Mouse (Mus musculus) forebrain, postnatal 0 days (tissue): Measurements from ENCODE around the gene Olfr593. TPM values are rescaled to one million over a fixed set of nuclear protein-coding genes. Genes with fewer than 3 reads are reported as not detected.
"Not testable (repeated sequence)": the region's sequence is repeated elsewhere in the genome, so short reads cannot be mapped to it uniquely, and the experiment has no call there.

Experiments used
- ATAC-seq: fragments of 200-750 bp; cut with Nextera tagmentation; 2 replicates; pipeline ENCODE4 v1.8.0; 2017; ENCODE audit warnings: mild to moderate bottlenecking, moderate library complexity
- DNase-seq: peaks from one replicate; pipeline ENCODE4 v3.0.0-alpha.2; 2015
- H3K27ac ChIP-seq: fragments of 300-500 bp; sonication (generic); 2 replicates; pipeline ENCODE4 v1.5.1; 2014; ENCODE audit warnings: low read depth, mild to moderate bottlenecking, antibody characterized with exemption, low read length, moderate library complexity, mixed read lengths
- H3K27me3 ChIP-seq: fragments of 300-500 bp; sonication (generic); 2 replicates; pipeline ENCODE4 v1.6.1; 2014; ENCODE audit warnings: mild to moderate bottlenecking, low read length, mixed read lengths; ENCODE audit not compliant: insufficient read depth
- H3K36me3 ChIP-seq: fragments of 300-500 bp; sonication (generic); 2 replicates; pipeline ENCODE4 v1.6.1; 2014; ENCODE audit warnings: mild to moderate bottlenecking, moderate library complexity; ENCODE audit not compliant: insufficient read depth
- H3K4me1 ChIP-seq: fragments of 300-500 bp; sonication (generic); 2 replicates; pipeline ENCODE4 v1.6.1; 2014; ENCODE audit warnings: antibody characterized with exemption; ENCODE audit not compliant: insufficient read depth
- H3K4me2 ChIP-seq: fragments of 300-500 bp; sonication (generic); 2 replicates; pipeline ENCODE4 v1.6.1; 2014; ENCODE audit warnings: low read depth, mild to moderate bottlenecking, moderate library complexity
- H3K4me3 ChIP-seq: fragments of 300-500 bp; sonication (generic); 2 replicates; pipeline ENCODE4 v1.5.1; 2014; ENCODE audit warnings: low read depth, low read length, mixed read lengths
- H3K9ac ChIP-seq: fragments of 300-500 bp; sonication (generic); 2 replicates; pipeline ENCODE4 v1.6.1; 2014; ENCODE audit warnings: mild to moderate bottlenecking
- H3K9me3 ChIP-seq: fragments of 300-500 bp; sonication (generic); 2 replicates; pipeline ENCODE4 v1.6.1; 2016; ENCODE audit warnings: low read length
- CTCF ChIP-seq: sonication (generic); IDR thresholded peaks from 2 replicates; pipeline ENCODE4 v1.5.1; 2016; ENCODE audit warnings: antibody characterized with exemption, control low read depth, low read depth
- WGBS: fragments of 180-500 bp; shearing (Covaris S2); extraction: QIAGEN DNeasy Blood & Tissue Kit; methylation state at CpG from one replicate; pipeline ENCODE4 v1.1.7; 2014; 5-methylcytosine and 5-hydroxymethylcytosine counted together
- microRNA-seq, 2 experiments: library from miRNA; unstranded; fragments of <30 nt; microRNA quantifications; one replicate each; pipeline ENCODE4; 2016
- polyA plus RNA-seq: library from polyadenylated mRNA; unstranded; fragments of >200 nt; fragmentation: Nextera tagmentation; extraction: Ambion mirVana; gene quantifications from 2 replicates; pipeline ENCODE4 v1.2.1, GENCODE M21; 2015
- total RNA-seq: library from RNA; depleted of rRNA; stranded (reverse); fragments of >200 nt; gene quantifications from 2 replicates; pipeline ENCODE4 v1.2.3, GENCODE M21; 2014; rRNA removed

The Olfr593 gene
- total RNA-seq (not detected in 2 replicates), polyA plus RNA-seq (not detected in 2 replicates)

DNA sequence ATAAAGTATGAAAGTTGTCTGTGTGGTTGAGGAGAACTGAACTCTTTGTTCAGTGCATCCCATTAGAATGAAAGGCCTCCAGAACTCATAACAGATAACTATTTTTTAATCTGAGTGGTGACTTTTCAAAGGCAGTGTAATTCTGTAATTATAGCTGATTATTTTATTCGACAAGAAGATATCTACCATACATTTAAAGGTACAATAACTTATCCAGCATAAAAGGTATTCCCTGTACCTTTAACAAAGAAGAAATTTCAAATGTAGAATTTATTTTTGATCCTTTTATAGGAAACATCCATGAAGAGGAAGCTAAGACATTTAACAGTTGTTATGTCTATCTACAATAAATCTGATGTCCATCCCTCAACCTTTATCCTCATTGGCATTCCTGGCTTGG lies at the start of gene Olfr593:
Olfr593 (plus strand) TSS at position 301 of the 400 bp plus-strand sequence.
- Histone ChIP-seq H3K4me3 (no peak within 1 kb of the TSS), H3K4me2 (no peak within 1 kb of the TSS), H3K9me3 (no peaks in the 10 kb centered on the region), H3K36me3 (no peaks in the 10 kb centered on the region), H3K27me3 (no peaks in the 10 kb centered on the region), H3K27ac (no peak within 1 kb of the TSS), H3K4me1 (no peaks in the 10 kb centered on the region), H3K9ac (no peak within 1 kb of the TSS)
- WGBS = 69% methylated on average over 1 of the region's 1 CpGs
- TF ChIP-seq CTCF = no peak
- DNase-seq (no peak), ATAC-seq (no peak)

DNA sequence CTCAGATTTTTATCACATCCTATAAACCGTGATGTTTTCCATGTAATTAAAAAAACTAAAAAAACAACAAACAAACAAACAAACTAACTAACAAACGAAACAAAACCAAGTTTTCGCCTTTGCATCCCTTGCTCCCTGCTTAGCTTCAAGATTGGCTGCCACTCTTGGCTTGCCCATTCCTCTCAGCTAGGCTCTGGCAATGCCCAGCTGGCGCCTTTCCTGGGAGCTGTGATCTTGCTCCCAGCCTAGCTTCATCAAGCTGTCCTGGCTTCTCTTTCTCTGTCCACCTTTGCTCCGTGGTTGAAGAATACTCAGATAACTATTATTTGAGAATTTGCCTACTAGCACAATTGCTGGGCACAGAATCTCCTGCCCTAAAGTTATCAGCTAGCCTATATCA lies 42.0 kb upstream of the Olfr593 start:
- Histone ChIP-seq H3K9me3 (no peaks in the 10 kb centered on the region), H3K9ac (no peak overlapping the region), H3K4me2 (no peak overlapping the region), H3K4me1 (no peaks in the 10 kb centered on the region), H3K4me3 (no peak overlapping the region), H3K36me3 (no peaks in the 10 kb centered on the region), H3K27me3 (no peaks in the 10 kb centered on the region), H3K27ac (no peak overlapping the region)
- ATAC-seq (no peak), DNase-seq (no peak)
- 79% methylated on average over 5 of the region's 5 CpGs for WGBS
- no peak for TF ChIP-seq CTCF

DNA sequence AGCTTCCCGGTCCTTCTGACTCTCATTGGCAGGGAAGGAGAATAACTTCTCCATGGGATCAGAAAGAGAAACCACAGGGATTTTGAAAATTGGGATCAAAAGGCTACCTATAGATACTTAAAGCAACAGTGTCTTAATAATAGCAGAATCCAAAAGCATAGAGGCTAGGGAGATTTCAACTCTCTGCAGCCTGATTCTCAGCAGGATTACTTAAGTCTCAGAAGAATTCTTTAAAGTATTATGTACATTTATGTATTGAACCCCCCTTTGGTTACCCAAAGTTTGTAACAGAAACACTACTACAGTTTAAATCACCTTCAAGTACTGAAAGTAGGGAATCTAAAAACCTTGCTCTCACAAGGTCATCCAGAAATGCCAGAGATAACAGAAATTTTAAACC lies 33.4 kb upstream of the Olfr593 start, which contains the start of gene Olfr591:
Olfr591 (minus strand) TSS at position 101 of the 400 bp plus-strand sequence.
- Histone ChIP-seq H3K9me3 (0 out of 2 replicates have a peak, but pooled peaks cover 5% of the 10 kb centered on the region), H3K27ac (no peak within 1 kb of the TSS), H3K4me3 (no peak within 1 kb of the TSS), H3K4me2 (no peak within 1 kb of the TSS), H3K27me3 (no peaks in the 10 kb centered on the region), H3K9ac (no peak within 1 kb of the TSS), H3K4me1 (no peaks in the 10 kb centered on the region), H3K36me3 (no peaks in the 10 kb centered on the region)
- no peak for TF ChIP-seq CTCF
- ATAC-seq (no peak), DNase-seq (no peak)
- WGBS = 70% methylated on average over 1 of the region's 1 CpGs

- not testable (repeated sequence) for H3K4me2 ChIP-seq, H3K27ac ChIP-seq, H3K27me3 ChIP-seq, H3K9me3 ChIP-seq, H3K36me3 ChIP-seq, DNase-seq, ATAC-seq, H3K4me1 ChIP-seq, H3K9ac ChIP-seq, H3K4me3 ChIP-seq
- WGBS = 76% methylated on average over 1 of the region's 1 CpGs
These were observed 27.2 kb upstream of the Olfr593 start, which contains the start of gene Olfr592 for GRCm38 (mm10) chr7:103184503-103184902. Olfr592 (plus strand) TSS chr7:103184803.

DNA sequence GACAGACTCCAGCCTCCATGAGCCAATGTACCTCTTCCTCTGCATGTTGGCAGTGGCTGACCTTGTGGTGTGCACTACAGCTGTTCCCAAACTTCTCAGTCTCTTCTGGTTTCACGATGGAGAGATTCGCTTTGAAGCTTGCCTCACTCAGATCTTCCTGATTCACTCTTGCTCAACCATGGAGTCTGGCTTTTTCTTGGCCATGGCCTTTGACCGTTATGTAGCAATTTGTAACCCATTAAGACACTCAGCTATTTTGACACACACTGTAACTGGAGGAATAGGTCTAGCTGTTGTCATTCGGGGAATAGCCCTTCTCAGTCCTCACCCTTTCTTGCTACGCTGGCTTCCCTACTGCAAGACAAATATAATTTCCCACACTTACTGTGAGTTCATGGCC lies 388 bp downstream of the Olfr593 start:
- not testable (repeated sequence) for ATAC-seq, H3K9me3 ChIP-seq
- 89% methylated on average over 5 of the region's 5 CpGs for WGBS

GRCm38 (mm10) chr7:103216696-103217095 lies 5.0 kb downstream of the Olfr593 start, which contains the start of gene Olfr594:
Olfr594 (plus strand) TSS chr7:103216996.
- ATAC-seq (no peak), DNase-seq (no peak)
- Histone ChIP-seq H3K27ac (no peak within 1 kb of the TSS), H3K9me3 (no peaks in the 10 kb centered on the region), H3K27me3 (no peaks in the 10 kb centered on the region), H3K36me3 (no peaks in the 10 kb centered on the region), H3K4me3 (no peak within 1 kb of the TSS), H3K4me2 (no peak within 1 kb of the TSS), H3K4me1 (no peaks in the 10 kb centered on the region), H3K9ac (no peak within 1 kb of the TSS)
- no peak for TF ChIP-seq CTCF

More for the DNA sequence above, 388 bp downstream of the Olfr593 start:
- H3K36me3 ChIP-seq, H3K9ac ChIP-seq, H3K4me2 ChIP-seq, H3K27ac ChIP-seq, H3K27me3 ChIP-seq, H3K4me3 ChIP-seq, H3K4me1 ChIP-seq, DNase-seq: not testable (repeated sequence)

DNA sequence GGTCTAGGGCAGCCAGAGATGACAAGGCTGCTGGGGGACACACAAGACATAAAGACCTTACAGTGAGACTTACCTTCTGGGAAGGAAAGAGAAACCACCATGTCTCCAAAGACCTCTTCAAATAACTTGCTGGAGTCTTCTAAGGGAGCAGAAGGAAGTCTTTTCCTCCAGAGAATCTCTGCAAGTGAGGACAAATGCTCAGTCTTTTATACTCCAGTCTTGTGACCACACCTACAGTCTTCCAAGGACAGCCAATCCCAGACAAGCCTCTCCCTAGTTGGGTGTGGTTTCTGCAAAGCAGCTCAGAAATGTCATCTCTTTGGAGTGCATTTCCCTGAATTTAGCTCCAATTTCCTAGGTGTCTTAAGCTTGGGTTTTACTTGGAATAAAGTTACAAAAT lies 40.7 kb downstream of the Olfr593 start, which contains the start of gene Usp17ld:
Usp17ld (minus strand) TSS at position 101 of the 400 bp plus-strand sequence.
- not testable (repeated sequence) for H3K9me3 ChIP-seq, H3K27ac ChIP-seq, H3K4me1 ChIP-seq, DNase-seq, ATAC-seq, H3K4me3 ChIP-seq, H3K9ac ChIP-seq, H3K4me2 ChIP-seq, H3K27me3 ChIP-seq, H3K36me3 ChIP-seq

Small RNA genes lying within 50 kb of the gene (microRNA-seq; reads per million reads assigned to microRNA genes)
- 0 reads per million in 2 experiments for gene Gm25171

Other genes with a start within 250 kb of the Olfr593 start
- not detected in 2 replicates for gene Olfr576, start 249.2 kb upstream of the Olfr593 start, total RNA-seq
- gene Olfr576, start 249.2 kb upstream of the Olfr593 start, polyA plus RNA-seq = not detected in 2 replicates
- gene Olfr577, start 235.9 kb upstream of the Olfr593 start, total RNA-seq = not detected in 2 replicates
- gene Olfr577, start 235.9 kb upstream of the Olfr593 start, polyA plus RNA-seq = not detected in 2 replicates
- gene Olfr578, start 222.5 kb upstream of the Olfr593 start, total RNA-seq = not detected in 2 replicates
- gene Olfr578, start 222.5 kb upstream of the Olfr593 start, polyA plus RNA-seq = not detected in 2 replicates
- not detected in 2 replicates for gene Olfr582, start 173.8 kb upstream of the Olfr593 start, total RNA-seq
- gene Olfr582, start 173.8 kb upstream of the Olfr593 start, polyA plus RNA-seq = not detected in 2 replicates
- gene Olfr583, start 160.6 kb upstream of the Olfr593 start, total RNA-seq = not detected in 2 replicates
- gene Olfr583, start 160.6 kb upstream of the Olfr593 start, polyA plus RNA-seq = not detected in 2 replicates
- gene Olfr584, start 130.0 kb upstream of the Olfr593 start, total RNA-seq = not detected in 2 replicates
- not detected in 2 replicates for gene Olfr584, start 130.0 kb upstream of the Olfr593 start, polyA plus RNA-seq
- gene Olfr585, start 114.1 kb upstream of the Olfr593 start, total RNA-seq = not detected in 2 replicates
- not detected in 2 replicates for gene Olfr585, start 114.1 kb upstream of the Olfr593 start, polyA plus RNA-seq
- gene Olfr586, start 86.2 kb upstream of the Olfr593 start, total RNA-seq = not detected in 2 replicates
- not detected in 2 replicates for gene Olfr586, start 86.2 kb upstream of the Olfr593 start, polyA plus RNA-seq
- not detected in 2 replicates for gene Olfr588-ps1, start 71.0 kb upstream of the Olfr593 start, total RNA-seq
- not detected in 2 replicates for gene Olfr588-ps1, start 71.0 kb upstream of the Olfr593 start, polyA plus RNA-seq
- not detected in 2 replicates for gene Olfr589, start 55.5 kb upstream of the Olfr593 start, total RNA-seq
- not detected in 2 replicates for gene Olfr589, start 55.5 kb upstream of the Olfr593 start, polyA plus RNA-seq
- not detected in 2 replicates for gene Olfr591, start 33.5 kb upstream of the Olfr593 start, total RNA-seq
- gene Olfr591, start 33.5 kb upstream of the Olfr593 start, polyA plus RNA-seq = not detected in 2 replicates
- gene Olfr592, start 27.1 kb upstream of the Olfr593 start, total RNA-seq = not detected in 2 replicates
- not detected in 2 replicates for gene Olfr592, start 27.1 kb upstream of the Olfr593 start, polyA plus RNA-seq
- not detected in 2 replicates for gene Olfr594, start 5.1 kb downstream of the Olfr593 start, total RNA-seq
- gene Olfr594, start 5.1 kb downstream of the Olfr593 start, polyA plus RNA-seq = not detected in 2 replicates
- gene Usp17ld, start 40.6 kb downstream of the Olfr593 start, total RNA-seq = not detected in 2 replicates
- gene Usp17ld, start 40.6 kb downstream of the Olfr593 start, polyA plus RNA-seq = not detected in 2 replicates
- gene Olfr596, start 93.8 kb downstream of the Olfr593 start, total RNA-seq = not detected in 2 replicates
- gene Olfr596, start 93.8 kb downstream of the Olfr593 start, polyA plus RNA-seq = not detected in 2 replicates
- gene Olfr597, start 104.5 kb downstream of the Olfr593 start, total RNA-seq = 0.24 TPM in 1 of 2 replicates, not detected in the other
- not detected in 2 replicates for gene Olfr597, start 104.5 kb downstream of the Olfr593 start, polyA plus RNA-seq
- gene Olfr598, start 111.7 kb downstream of the Olfr593 start, total RNA-seq = not detected in 2 replicates
- not detected in 2 replicates for gene Olfr598, start 111.7 kb downstream of the Olfr593 start, polyA plus RNA-seq
- gene Olfr599, start 124.1 kb downstream of the Olfr593 start, total RNA-seq = not detected in 2 replicates
- gene Olfr599, start 124.1 kb downstream of the Olfr593 start, polyA plus RNA-seq = not detected in 2 replicates
- not detected in 2 replicates for gene Olfr600, start 137.8 kb downstream of the Olfr593 start, total RNA-seq
- not detected in 2 replicates for gene Olfr600, start 137.8 kb downstream of the Olfr593 start, polyA plus RNA-seq
- not detected in 2 replicates for gene Olfr601, start 150.8 kb downstream of the Olfr593 start, total RNA-seq
- gene Olfr601, start 150.8 kb downstream of the Olfr593 start, polyA plus RNA-seq = not detected in 2 replicates
- not detected in 2 replicates for gene Olfr603, start 174.3 kb downstream of the Olfr593 start, total RNA-seq
- not detected in 2 replicates for gene Olfr603, start 174.3 kb downstream of the Olfr593 start, polyA plus RNA-seq
- gene Usp17lc, start 203.2 kb downstream of the Olfr593 start, total RNA-seq = not detected in 2 replicates
- gene Usp17lc, start 203.2 kb downstream of the Olfr593 start, polyA plus RNA-seq = not detected in 2 replicates
- not detected in 2 replicates for gene Olfr605, start 233.6 kb downstream of the Olfr593 start, total RNA-seq
- gene Olfr605, start 233.6 kb downstream of the Olfr593 start, polyA plus RNA-seq = not detected in 2 replicates
- gene Olfr606, start 237.2 kb downstream of the Olfr593 start, total RNA-seq = not detected in 2 replicates
- gene Olfr606, start 237.2 kb downstream of the Olfr593 start, polyA plus RNA-seq = not detected in 2 replicates